Mouse (Mus musculus) brain, embryonic 18.5 days (tissue): ENCODE results near the gene Xndc1.

Experiments
- DNase-seq: peaks from one replicate; pipeline ENCODE4 v3.0.0-alpha.2; 2012; ENCODE audit warnings: low read depth, low spot score

Gene Xndc1

DNA sequence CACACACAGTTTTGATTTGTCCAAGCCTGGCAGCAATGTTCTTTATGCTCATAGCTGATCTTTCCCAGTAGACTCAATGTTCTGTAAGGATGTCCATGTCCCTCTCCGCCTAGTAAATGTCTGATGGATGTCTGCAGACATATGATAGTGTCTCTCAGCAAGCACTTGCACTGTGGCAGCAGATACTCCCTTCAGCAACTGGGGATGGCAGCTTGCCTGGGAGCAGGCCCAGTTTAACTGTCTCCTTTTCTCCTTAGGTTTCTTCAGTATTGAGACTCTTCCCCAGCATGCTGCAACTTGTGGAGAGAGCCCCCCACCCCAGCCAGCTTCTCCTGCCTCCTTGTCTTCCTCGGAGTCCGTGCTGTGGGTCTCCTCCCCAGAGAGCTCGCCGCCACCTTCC lies 16.5 kb downstream of the Xndc1 start:
- DNase-seq = no peak

DNA sequence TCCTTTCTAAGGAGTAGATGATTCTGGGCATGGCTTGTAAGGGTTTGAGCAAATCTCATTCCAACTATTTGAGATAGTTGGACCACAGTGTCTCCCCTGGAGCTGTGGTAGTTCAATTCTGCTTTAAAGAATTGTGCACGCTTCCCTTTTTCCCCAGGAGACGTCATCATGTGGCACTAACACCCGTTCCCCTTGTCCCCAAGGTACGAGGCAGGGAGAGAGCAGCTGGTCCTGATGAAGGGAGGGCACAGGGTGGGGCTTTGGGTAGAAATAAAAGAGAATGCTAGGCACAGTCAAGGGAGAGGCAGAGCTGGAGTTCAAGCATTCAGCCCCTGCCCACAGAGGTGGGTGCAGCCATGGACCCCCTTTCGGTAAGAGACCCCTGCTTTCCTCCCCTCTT lies 17.5 kb downstream of the Xndc1 start, which contains the start of gene Trpc2:
Trpc2 (plus strand) TSS at position 301 of the 400 bp plus-strand sequence.
- no peak for DNase-seq

GRCm38 (mm10) chr7:102084041-102084696 lies 18.9 kb downstream of the Xndc1 start:
- no peak for DNase-seq

DNA sequence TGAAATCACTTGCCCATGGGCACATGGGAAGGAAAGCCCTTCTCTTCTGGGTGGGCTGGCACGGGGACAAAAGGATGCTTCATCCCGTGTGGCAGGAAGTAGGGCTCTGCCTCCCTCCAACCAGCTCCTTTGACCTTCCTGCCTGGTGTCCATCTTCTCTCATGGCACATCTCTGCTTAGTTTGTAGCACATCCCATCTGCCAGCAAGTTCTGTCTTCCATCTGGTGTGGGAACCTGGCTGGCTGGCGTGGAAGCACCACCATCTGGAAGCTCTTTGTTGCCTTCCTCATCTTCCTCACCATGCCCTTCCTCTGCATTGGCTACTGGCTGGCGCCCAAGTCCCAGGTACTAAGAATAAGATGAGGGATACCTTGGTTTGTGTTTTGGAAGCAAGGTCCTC lies 22.0 kb downstream of the Xndc1 start:
- no peak for DNase-seq

DNA sequence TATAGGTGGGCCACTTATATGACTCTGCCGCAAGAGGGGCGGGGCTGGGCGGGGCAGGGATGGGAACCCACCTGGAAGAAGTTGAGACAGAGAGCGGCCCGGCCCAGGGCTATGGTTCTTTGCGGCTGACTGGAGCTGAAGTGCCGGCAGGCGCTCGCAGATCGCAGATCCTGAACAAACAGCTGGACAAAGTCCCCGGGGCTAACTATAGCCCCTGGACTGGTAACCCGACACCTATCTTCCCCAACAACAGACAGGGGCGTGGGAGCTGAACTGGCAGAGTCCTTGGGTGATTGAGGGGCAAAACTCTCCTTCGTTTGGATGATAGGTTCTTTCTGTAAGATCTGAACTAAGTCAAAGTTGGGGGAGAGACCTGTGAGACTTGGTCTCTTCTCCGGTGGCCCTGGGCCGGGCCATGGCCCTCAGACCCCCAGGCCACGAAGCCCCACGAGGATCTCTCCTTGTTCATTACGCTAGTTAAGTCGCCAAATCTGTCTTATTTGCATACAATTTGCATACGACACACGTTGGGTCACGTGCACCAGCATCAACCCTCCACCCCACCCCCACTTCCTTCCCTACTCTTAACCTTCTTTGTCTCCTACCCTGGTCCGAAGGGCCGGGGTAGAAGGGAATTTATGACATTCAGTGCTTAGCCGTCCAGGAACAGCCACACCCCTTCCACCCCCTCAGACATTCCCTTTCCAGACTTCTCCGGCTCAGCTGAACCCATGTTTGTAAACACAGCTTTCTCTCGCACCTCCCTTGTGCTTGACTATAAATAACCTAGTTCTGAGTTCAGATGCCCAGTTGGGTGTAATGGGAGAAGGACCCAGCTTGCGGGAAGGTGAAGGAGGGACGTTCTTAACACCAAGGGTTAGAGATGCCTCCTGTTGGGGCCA lies 34.7 kb downstream of the Xndc1 start:
- DNase-seq = no peak

GRCm38 (mm10) chr7:102100868-102101267 lies 35.6 kb downstream of the Xndc1 start:
- DNase-seq = no peak

GRCm38 (mm10) chr7:102101487-102101886 lies 36.2 kb downstream of the Xndc1 start, which contains the start of gene Art1:
TSS of gene Art1 (plus strand) at chr7:102101743.
- no peak for DNase-seq

DNA sequence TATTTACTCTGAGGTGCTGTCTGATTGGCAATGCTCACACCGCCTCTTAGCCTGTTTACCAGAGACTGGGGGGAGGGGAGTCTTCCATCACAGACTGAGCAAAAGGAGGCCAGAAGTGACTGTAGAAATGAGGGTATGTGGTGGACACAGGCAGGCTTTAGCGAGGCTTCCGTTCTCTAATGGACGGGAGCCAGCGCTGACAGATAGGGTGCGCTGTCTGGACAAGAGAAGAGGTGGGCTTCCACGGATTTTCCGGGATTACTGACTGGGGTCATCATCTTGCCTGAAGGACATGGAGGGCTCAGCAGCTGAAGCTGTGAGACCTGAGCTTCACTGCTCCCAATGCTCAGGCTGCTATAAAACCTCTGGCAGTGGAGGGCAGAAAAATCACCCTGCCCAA lies 36.9 kb downstream of the Xndc1 start:
- no peak for DNase-seq

DNA sequence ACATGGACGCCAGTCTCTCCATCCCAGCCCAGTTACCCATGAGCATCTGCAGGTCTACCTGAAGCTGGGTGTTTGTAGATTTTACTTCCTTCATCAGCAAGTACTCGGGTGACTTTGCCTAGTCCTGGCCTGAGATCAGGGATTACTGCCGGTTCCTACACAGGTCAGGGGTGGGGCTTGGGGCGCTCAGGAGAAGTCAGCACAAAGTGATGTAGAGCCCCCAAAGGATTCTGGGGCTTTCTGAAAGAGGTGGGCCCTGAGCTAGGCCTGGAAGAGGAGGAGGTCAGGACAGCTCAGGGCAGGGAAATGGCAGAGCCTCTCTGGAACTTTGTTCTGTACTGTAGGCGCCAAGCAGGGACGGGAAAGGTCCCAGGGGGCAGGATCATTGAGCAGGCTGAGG lies 37.4 kb downstream of the Xndc1 start:
- DNase-seq = no peak

- no peak for DNase-seq
Measured at GRCm38 (mm10) chr7:102103555-102103954, 38.2 kb downstream of the Xndc1 start.

DNA sequence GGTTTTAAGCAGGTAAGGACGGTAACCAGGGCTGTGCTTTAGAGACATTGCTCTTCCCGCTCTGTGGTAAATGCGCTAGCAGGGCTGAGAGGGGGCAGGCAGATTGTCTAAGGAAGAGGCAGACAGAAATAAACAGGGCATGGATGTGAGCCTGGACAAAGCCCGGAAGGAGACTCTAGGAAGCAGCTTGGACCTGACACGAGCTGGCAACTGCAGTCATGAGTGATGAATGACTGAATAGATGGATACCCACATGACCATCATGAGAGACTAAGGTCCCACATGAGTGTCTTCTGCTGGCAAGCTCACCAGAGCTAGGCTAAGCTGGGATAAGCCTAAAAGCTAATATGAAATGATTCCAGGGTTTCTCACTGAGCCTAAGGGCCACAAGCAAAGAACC lies 38.8 kb downstream of the Xndc1 start:
- DNase-seq = no peak

DNA sequence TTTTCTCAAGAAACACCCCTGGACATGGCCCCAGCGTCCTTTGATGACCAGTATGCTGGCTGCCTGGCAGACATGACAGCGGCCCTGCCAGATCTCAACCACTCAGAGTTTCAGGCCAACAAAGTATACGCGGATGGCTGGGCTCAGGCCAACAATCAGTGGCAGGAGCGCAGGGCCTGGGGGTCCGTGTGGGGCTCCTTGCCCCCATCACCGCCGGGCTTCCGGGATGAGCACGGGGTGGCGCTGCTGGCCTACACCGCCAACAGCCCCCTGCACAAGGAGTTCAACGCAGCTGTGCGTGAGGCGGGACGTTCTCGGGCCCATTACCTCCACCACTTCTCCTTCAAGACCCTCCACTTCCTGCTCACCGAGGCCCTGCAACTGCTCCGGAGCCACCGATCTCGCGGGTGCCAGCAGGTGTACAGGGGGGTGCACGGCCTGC lies 41.4 kb downstream of the Xndc1 start:
- no peak for DNase-seq

DNA sequence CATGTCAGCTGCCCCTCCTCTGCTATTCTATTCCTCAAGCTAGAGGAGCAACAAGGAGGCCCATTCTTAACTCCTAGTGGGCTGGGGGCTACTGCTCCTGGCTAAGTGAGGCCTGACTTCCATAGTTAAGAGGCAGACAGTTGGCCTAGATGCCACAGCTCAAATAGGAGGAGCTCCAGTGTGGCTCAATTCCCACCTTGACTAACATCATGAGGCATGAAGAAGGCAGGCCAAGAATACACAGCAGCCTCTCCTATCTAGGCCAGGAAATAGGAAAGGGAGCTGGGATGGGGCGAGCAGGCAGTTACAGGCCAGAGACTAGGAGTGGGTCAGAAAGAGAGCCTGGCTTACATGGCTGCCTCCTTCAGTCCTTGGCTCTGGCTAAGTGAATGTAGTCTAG lies 42.9 kb downstream of the Xndc1 start:
- DNase-seq = no peak

DNA sequence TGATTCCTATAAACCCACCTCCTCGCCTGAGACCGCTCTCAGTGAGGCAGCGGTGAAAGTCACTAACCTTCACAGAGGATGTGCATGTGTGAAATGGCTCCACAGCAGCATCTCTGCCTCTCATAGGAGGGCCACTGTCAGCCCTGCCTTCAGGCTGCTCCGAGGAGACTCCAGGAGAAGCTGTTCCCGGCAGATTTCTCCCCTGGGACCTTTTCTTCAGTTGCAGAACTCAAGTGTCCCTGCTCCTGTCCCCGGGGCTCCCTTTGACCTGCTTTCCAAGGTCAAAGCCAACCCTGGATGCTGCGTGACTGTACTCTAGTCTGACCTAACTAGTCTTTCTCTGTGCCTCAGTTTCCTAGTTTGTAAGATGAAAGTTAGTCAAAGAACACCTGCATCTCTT lies 43.9 kb downstream of the Xndc1 start, which contains the start of gene Art5:
Art5 (minus strand) TSS at position 319 of the 400 bp plus-strand sequence.
- DNase-seq = no peak

GRCm38 (mm10) chr7:102109746-102110145 lies 44.4 kb downstream of the Xndc1 start:
- DNase-seq = no peak

DNA sequence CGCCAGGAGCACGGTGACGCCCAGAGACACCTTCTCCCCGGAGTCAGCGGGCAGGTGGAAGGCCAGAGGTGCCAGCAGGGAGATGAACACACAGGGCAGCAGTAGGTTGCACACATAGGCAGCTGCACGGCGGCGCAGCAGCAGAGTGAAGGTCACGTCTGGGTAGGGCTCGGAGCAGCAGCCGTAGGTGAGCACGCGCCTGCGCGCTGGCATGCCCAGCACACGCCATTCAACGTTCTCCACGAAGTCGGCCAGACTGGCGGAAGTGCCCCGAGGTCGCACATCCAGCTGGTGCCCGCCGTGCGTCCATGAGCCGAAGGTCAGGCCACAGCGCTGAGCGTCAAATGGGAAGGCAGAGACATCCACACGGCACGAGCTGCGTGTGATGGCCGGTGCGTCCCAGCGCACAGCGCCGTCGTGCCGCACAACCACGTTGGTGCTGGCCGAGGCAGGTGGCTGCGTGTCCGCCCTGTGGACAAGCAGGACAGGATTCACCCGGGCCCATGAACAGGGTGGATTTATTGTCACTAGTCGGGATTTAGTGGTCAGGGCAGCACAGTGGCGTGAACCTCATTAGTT lies 47.9 kb downstream of the Xndc1 start:
- no peak for DNase-seq

- DNase-seq = no peak
Measured at GRCm38 (mm10) chr7:102116579-102117331, 51.4 kb downstream of the Xndc1 start, which contains the start of gene Chrna10. TSS of gene Chrna10 (minus strand) at chr7:102116828.

GRCm38 (mm10) chr7:102117382-102117781 lies 52.1 kb downstream of the Xndc1 start:
- no peak for DNase-seq

DNA sequence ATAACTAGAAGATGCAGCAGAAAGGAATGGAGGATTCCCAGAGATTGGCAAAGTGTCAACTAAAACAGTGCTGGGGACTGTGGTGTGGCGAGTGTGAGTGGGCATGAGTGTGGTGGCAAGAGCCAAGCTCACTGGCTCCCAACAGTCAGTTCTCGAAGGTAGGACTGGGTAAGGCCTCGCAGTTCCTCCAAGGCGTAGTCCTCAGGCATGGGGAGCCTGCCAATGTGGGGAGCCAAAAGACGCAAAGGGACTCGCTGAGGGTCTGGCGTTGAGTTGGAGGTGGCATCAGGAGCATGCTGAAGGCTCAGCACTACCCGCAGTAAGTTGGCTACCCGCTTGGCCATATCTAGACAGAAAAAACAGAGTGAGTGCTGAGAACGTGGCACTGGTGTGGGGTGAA lies 55.0 kb downstream of the Xndc1 start:
- DNase-seq = no peak

DNA sequence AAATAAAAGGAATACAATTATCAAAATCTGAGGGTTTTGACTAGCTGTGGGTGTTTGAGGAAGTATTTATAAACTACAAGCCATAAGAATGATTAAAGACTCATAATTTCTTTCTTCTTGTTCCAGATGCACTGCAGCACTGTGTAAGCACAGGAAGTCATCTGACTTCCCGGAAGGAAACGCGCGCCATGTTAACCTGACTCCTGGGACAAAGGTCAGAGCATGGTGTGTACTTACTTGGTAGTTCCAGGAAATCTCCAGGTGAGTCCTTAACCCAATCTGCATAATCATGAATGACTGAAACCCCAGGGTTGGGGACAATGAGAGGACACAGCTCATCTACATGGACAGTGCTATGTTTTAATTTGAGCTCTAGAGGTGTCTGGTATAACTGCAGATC lies 67.1 kb downstream of the Xndc1 start:
- no peak for DNase-seq
